Mouse (Mus musculus) ES-Bruce4 (cell line): ENCODE results near the gene 9430015G10Rik. TPM values are rescaled to one million over a fixed set of nuclear protein-coding genes. Genes with fewer than 3 reads are reported as not detected.

ENCODE experiments used
- H3K27ac ChIP-seq: 2 replicates; pipeline ENCODE4 v1.5.1; 2012; ENCODE audit warnings: low read length, inconsistent platforms; ENCODE audit not compliant: insufficient read depth
- H3K27me3 ChIP-seq: 2 replicates; pipeline ENCODE4 v1.6.1; 2012; ENCODE audit warnings: mild to moderate bottlenecking, low read length, inconsistent platforms; ENCODE audit not compliant: control insufficient read depth, poor library complexity, insufficient read depth, severe bottlenecking
- H3K36me3 ChIP-seq: 2 replicates; pipeline ENCODE4 v1.6.1; 2012; ENCODE audit warnings: inconsistent platforms, mild to moderate bottlenecking, low read length, moderate library complexity; ENCODE audit not compliant: control insufficient read depth, poor library complexity, insufficient read depth, severe bottlenecking
- H3K4me1 ChIP-seq: one replicate; pipeline ENCODE4 v1.8.1; 2011; ENCODE audit warnings: low read length; ENCODE audit not compliant: control insufficient read depth, insufficient read depth
- H3K4me3 ChIP-seq: 2 replicates; pipeline ENCODE4 v1.5.1; 2011; ENCODE audit warnings: low read depth, mild to moderate bottlenecking, low read length
- H3K9ac ChIP-seq: 2 replicates; pipeline ENCODE4 v1.6.1; 2012; ENCODE audit warnings: low read depth, mild to moderate bottlenecking, inconsistent platforms; ENCODE audit not compliant: poor library complexity, severe bottlenecking
- H3K9me3 ChIP-seq: replicated peaks from 2 replicates; pipeline ENCODE4 v1.6.1; 2012; ENCODE audit warnings: mild to moderate bottlenecking, low read length, inconsistent platforms; ENCODE audit not compliant: control insufficient read depth, poor library complexity, insufficient read depth, severe bottlenecking
- CTCF ChIP-seq: IDR thresholded peaks from one replicate; pipeline ENCODE4 v1.8.1; 2011; ENCODE audit warnings: low read depth, low read length
- EP300 ChIP-seq: IDR thresholded peaks from 2 replicates; pipeline ENCODE4 v1.6.1; 2011; ENCODE audit warnings: low read depth, low read length; ENCODE audit not compliant: insufficient read depth
- POLR2A ChIP-seq: IDR thresholded peaks from one replicate; pipeline ENCODE4 v1.8.1; 2011; ENCODE audit warnings: low read length; ENCODE audit not compliant: insufficient read depth
- polyA plus RNA-seq: library from polyadenylated mRNA; stranded (reverse); fragments of >200 nt; gene quantifications from 2 replicates; pipeline ENCODE4 v1.2.4, GENCODE M21; 2011; ENCODE audit warnings: low read depth; ENCODE audit not compliant: missing spikeins, insufficient read depth, insufficient read length

The 9430015G10Rik gene
- polyA plus RNA-seq = 39.7 and 47.7 TPM in 2 replicates

GRCm38 (mm10) chr4:156109570-156110331 lies at the start of gene 9430015G10Rik:
9430015G10Rik (plus strand) TSS chr4:156109982.
- peak within 1 kb of the TSS; percentile 79 for H3K4me3 ChIP-seq
- no peaks in the 10 kb centered on the region for H3K27me3 ChIP-seq
- no peaks in the 10 kb centered on the region for H3K4me1 ChIP-seq
- H3K36me3 ChIP-seq = peaks cover 3% of the 10 kb centered on the region; the same call in 1 of the 2 replicates
- peak within 1 kb of the TSS; percentile 60 for H3K9ac ChIP-seq
- TF ChIP-seq CTCF (no peak), EP300 (no peak), POLR2A (peak; percentile 65)
- peak within 1 kb of the TSS; percentile 37 for H3K27ac ChIP-seq
- no peaks in the 10 kb centered on the region for H3K9me3 ChIP-seq

- Histone ChIP-seq H3K4me3 (no peak overlapping the region), H3K9ac (no peak overlapping the region), H3K9me3 (no peaks in the 10 kb centered on the region), H3K27ac (0 out of 2 replicates have a peak overlapping the region, but pooled peaks have one; percentile 26), H3K36me3 (no peaks in the 10 kb centered on the region), H3K27me3 (no peaks in the 10 kb centered on the region), H3K4me1 (peaks cover 5% of the 10 kb centered on the region)
- TF ChIP-seq CTCF = no peak
- TF ChIP-seq EP300 = no peak
- no peak for TF ChIP-seq POLR2A
Observed at GRCm38 (mm10) chr4:156063861-156064509, 45.8 kb upstream of the 9430015G10Rik start.

- H3K9me3 ChIP-seq = no peaks in the 10 kb centered on the region
- no peak overlapping the region for H3K4me3 ChIP-seq
- H3K9ac ChIP-seq = no peak overlapping the region
- TF ChIP-seq CTCF (no peak), POLR2A (no peak), EP300 (no peak)
- H3K27me3 ChIP-seq = no peaks in the 10 kb centered on the region
- 0 out of 2 replicates have a peak overlapping the region, but pooled peaks have one; percentile 26 for H3K27ac ChIP-seq
- H3K36me3 ChIP-seq = no peaks in the 10 kb centered on the region
- H3K4me1 ChIP-seq = peaks cover 7% of the 10 kb centered on the region
Observed at GRCm38 (mm10) chr4:156064510-156064897, 45.3 kb upstream of the 9430015G10Rik start.

DNA sequence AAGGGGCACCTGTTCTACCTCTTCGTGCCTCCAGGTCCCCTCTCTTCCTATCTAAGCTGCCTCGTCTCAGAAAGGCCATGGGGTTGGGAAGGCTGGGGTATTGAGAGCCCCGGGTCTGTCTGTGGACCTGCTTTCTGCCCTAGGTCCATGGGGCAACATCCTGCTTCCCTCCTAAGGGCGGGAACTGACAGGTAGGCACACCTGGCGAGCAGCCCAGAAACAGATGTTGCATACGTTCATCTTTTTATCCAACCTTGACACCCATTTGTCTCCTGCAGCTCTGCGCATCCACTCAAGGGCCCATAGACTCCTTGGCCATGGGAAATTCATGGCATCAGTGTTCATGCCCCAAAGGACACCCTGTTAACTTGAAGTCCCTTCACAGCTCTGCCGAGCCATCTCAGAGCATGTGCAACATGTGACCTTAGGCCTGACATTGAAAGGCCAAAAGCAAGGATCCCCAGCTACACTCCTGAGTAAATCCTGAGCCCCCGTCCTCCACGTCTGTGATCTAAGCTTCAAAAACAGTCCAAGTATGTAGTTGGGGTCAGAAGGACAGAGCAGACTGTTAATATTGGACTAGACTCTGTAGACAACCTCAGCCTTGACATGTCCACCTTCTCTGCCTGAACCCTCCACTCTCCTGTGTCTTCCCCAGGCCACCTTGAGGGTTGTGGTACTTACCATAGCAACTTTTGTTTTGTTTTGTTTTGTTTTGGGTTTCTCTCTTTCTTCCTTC lies 44.5 kb upstream of the 9430015G10Rik start:
- H3K4me1 ChIP-seq = peaks cover 11% of the 10 kb centered on the region
- TF ChIP-seq EP300 (no peak), POLR2A (no peak), CTCF (no peak)
- H3K4me3 ChIP-seq = no peak overlapping the region
- H3K27me3 ChIP-seq = no peaks in the 10 kb centered on the region
- H3K9me3 ChIP-seq = no peaks in the 10 kb centered on the region
- H3K9ac ChIP-seq = no peak overlapping the region
- no peak overlapping the region for H3K27ac ChIP-seq
- no peaks in the 10 kb centered on the region for H3K36me3 ChIP-seq

GRCm38 (mm10) chr4:156067256-156067949 lies 42.4 kb upstream of the 9430015G10Rik start:
- Histone ChIP-seq H3K27ac (peak overlapping the region; percentile 26; the same call in 1 of the 2 replicates), H3K4me3 (peak overlapping the region; percentile 15; the same call in 1 of the 2 replicates), H3K4me1 (peaks cover 11% of the 10 kb centered on the region), H3K9ac (no peak overlapping the region), H3K9me3 (no peaks in the 10 kb centered on the region), H3K36me3 (no peaks in the 10 kb centered on the region), H3K27me3 (no peaks in the 10 kb centered on the region)
- TF ChIP-seq POLR2A = no peak
- no peak for TF ChIP-seq CTCF
- no peak for TF ChIP-seq EP300
